Mouse (Mus musculus) E14TG2a.4 (cell line): Measurements from ENCODE around the gene Sun1.

Source experiments
- CTCF ChIP-seq: conservative IDR thresholded peaks from 2 replicates; pipeline ENCODE4 v1.5.1; 2014; ENCODE audit warnings: low read length
- NANOG ChIP-seq: IDR thresholded peaks from 2 replicates; pipeline ENCODE4 v1.6.1; 2014; ENCODE audit warnings: borderline replicate concordance, low read length, mixed read lengths
- POU5F1 ChIP-seq: IDR thresholded peaks from 2 replicates; pipeline ENCODE4 v1.6.1; 2014; ENCODE audit warnings: low read length, borderline replicate concordance

GRCm38 (mm10) chr5:139283460-139284180 lies 83.2 kb downstream of the Sun1 start:
- no peak; the same call in 1 of the 2 replicates for TF ChIP-seq CTCF
- no peak for TF ChIP-seq POU5F1
- TF ChIP-seq NANOG = no peak
